Mouse (Mus musculus): ENCODE measurements around the gene Tmem39b. TPM values are rescaled to one million over a fixed set of nuclear protein-coding genes. Genes with fewer than 3 reads are reported as not detected.
A peak's percentile ranks its signal among the peaks of the same experiment; 100 is the strongest.

Gene Tmem39b
- polyA plus RNA-seq, 1 experiment from 2014 or later, result 28.7 TPM

DNA sequence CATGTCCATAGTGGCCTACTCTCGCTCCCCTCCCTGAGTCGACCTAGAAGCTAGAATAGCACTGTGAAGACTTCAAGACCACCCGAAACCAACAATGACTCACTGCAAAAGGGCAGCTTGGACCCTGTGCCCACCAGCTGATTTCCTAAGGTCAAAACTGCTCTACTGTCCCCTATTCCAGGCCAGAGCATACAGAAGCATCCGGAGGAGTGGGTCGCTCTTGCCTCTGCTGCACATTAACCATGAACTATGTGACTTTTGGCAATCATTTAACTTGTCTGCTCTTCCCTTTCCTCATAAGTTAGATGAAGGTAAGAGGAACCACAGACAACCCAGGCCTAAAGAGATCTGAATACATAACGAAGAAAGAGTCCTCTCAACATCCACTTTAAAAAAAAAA, 12.1 kb downstream of the Tmem39b start:
- no peak for TF ChIP-seq CTCF (IDR thresholded peaks at IDR 0.05; ENCODE audit: low read depth)
- Histone ChIP-seq H3K36me3 (ENCODE audit: insufficient read depth) (peaks cover 85% of the 10 kb centered on the region), H3K4me2 (no peak overlapping the region), H3K27me3 (ENCODE audit: insufficient read depth, low read length) (no peaks in the 10 kb centered on the region), H3K4me1 (ENCODE audit: insufficient read depth) (no peaks in the 10 kb centered on the region), H3K27ac (ENCODE audit: low read depth) (no peak overlapping the region), H3K9ac (no peak overlapping the region), H3K4me3 (ENCODE audit: low read depth, low read length) (no peak overlapping the region), H3K9me3 (ENCODE audit: low read depth, low read length) (no peaks in the 10 kb centered on the region)
- DNase-seq (no peak), ATAC-seq (ENCODE audit: insufficient read depth) (no peak)
- 88% methylated on average over 6 of the region's 6 CpGs for WGBS

DNA sequence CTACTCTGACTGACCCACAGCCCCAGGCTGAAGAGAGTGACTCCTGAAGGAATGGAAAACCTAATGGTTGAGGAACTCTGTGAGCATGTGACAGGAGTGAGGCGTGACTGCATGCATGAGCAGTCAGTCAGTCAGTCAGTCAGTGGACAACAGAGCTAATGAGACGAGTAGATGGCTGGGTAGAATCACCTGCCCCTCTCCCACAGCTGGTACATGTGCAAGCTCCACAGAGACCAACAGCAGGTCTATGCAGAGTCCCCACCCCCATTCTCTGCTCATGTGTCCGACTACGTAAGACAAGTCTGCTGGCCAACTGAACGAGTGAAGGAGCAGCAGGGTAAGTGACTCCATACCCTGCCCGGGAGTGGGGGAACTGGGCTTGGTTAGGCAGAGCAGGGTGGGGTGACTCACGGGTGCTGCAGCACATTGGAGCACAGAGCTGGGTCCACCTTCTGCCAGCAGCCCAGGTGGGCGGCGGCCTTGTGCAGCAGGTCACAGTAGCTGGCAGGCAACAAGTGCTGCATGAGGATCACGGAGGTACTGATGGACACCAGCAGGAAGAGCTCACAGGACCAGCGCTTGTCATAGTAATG, 12.6 kb downstream of the Tmem39b start:
- Histone ChIP-seq H3K9ac (no peak overlapping the region), H3K4me3 (ENCODE audit: low read depth, low read length) (no peak overlapping the region), H3K4me2 (no peak overlapping the region), H3K9me3 (ENCODE audit: low read depth, low read length) (no peaks in the 10 kb centered on the region), H3K27ac (ENCODE audit: low read depth) (no peak overlapping the region), H3K27me3 (ENCODE audit: insufficient read depth, low read length) (no peaks in the 10 kb centered on the region), H3K36me3 (ENCODE audit: insufficient read depth) (peaks cover 81% of the 10 kb centered on the region), H3K4me1 (ENCODE audit: insufficient read depth) (no peaks in the 10 kb centered on the region)
- DNase-seq (no peak), ATAC-seq (ENCODE audit: insufficient read depth) (no peak)
- 84% methylated on average over 11 of the region's 11 CpGs for WGBS
- no peak for TF ChIP-seq CTCF (IDR thresholded peaks at IDR 0.05; ENCODE audit: low read depth)

DNA sequence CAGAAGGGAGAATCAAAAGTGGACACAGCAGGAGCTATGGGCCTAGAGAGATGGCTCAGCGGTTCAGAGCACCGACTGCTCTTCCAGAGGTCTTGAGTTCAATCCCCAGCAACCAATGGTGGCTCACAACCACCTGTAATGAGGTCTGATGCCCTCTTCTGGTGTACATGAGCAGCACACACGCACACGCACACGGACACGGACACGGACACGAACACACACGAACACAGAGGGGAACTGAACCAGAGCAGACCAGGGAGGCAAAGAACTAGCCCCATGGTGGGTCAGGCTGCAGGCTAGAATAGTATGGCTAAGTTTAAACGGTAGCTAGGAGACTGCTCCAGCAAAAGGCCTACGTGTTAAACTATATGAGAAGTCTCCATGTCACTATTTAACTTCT, 14.8 kb downstream of the Tmem39b start:
- no peak for TF ChIP-seq CTCF (IDR thresholded peaks at IDR 0.05; ENCODE audit: low read depth)
- Histone ChIP-seq H3K4me3 (ENCODE audit: low read depth, low read length) (no peak overlapping the region), H3K4me2 (no peak overlapping the region), H3K4me1 (ENCODE audit: insufficient read depth) (no peaks in the 10 kb centered on the region), H3K27me3 (ENCODE audit: insufficient read depth, low read length) (no peaks in the 10 kb centered on the region), H3K36me3 (ENCODE audit: insufficient read depth) (peaks cover 87% of the 10 kb centered on the region), H3K27ac (ENCODE audit: low read depth) (no peak overlapping the region), H3K9me3 (ENCODE audit: low read depth, low read length) (no peaks in the 10 kb centered on the region), H3K9ac (no peak overlapping the region)
- ATAC-seq (ENCODE audit: insufficient read depth) (no peak), DNase-seq (no peak)
- WGBS, result 96% methylated on average over 11 of the region's 11 CpGs

DNA sequence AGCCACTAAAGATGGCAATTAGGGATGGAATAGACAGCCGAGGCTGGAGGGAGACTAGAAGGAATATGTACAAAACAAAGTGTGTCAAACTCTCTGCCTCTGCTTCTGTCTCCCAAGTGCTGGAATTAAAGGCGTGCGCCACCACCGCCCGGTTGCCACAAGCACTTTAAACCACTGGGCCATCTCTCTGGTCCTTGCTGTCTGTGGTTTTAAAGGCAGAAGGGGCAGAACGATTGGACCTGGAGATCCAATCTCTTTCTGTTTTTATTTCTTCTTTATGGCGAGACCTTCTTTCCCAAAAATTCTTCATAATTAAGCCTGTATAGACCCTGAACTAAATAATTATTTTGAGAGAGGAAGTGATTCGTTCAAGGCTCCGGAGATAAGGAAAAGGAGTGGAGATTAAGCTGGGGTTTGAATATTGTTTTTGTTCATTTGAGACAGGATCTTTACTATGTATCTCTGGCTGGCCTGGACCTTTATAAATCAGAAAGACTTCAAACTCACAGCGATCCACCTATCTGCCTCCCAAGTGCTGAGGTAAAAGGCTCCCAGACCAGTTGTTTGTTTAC, 23.7 kb downstream of the Tmem39b start:
- Histone ChIP-seq H3K9me3 (ENCODE audit: low read depth, low read length) (no peaks in the 10 kb centered on the region), H3K4me1 (ENCODE audit: insufficient read depth) (peaks cover 7% of the 10 kb centered on the region), H3K36me3 (ENCODE audit: insufficient read depth) (peaks cover 32% of the 10 kb centered on the region), H3K27ac (ENCODE audit: low read depth) (peak overlapping the region; percentile 94; the same call in 1 of the 2 replicates), H3K27me3 (ENCODE audit: insufficient read depth, low read length) (no peaks in the 10 kb centered on the region), H3K9ac (peak overlapping the region; percentile 96), H3K4me2 (peak overlapping the region; percentile 91), H3K4me3 (ENCODE audit: low read depth, low read length) (peak overlapping the region; percentile 87)
- ATAC-seq (ENCODE audit: insufficient read depth) (0 out of 2 replicates have a peak, but pooled peaks have one; percentile 1), DNase-seq (peak; percentile 1)
- 2% methylated on average over 10 of the region's 10 CpGs for WGBS
- TF ChIP-seq CTCF (IDR thresholded peaks at IDR 0.05; ENCODE audit: low read depth), result no peak

DNA sequence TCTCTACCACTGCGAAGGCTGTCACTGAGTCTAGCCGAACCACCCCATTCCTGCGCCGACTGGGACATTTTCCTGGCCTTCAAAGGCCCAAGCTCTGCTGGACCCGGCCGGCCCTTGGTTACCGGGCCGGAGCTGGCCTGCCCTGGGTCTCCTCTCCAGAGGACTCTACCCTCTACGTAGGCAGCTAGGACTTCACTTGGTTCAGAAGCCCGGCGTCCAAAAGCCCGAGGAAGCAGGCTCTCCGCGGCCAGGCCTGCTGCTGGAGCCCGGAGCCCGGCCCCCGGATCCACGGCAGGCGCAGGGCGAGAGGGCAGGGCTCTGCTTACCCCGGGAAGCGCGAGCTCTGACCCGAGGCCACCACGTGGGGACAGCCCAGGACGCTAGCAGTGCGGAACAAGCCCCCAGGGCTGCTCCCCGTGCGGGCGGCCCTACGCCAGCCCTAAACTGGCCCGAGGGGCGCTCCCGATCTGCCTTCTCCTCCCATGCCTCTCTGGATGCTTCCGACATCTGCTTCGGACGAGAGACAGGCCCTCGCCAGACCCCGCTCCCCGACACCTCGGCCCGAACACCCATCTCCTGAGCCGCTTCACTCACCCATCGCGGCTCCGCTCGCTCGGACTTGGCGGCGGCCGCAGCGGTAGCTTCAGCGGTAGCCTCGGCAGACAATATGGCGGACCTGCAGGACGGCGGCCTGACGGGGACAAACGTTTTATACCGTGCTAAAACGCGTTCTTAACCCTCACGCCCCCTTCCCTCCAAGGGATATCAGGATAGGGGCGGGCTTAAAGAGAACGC, 24.4 kb downstream of the Tmem39b start, which contains the start of gene Kpna6:
TSS of gene Kpna6 (minus strand) at position 685 of the 795 bp plus-strand sequence.
- Histone ChIP-seq H3K27ac (ENCODE audit: low read depth) (peak within 1 kb of the TSS; percentile 94), H3K4me2 (peak within 1 kb of the TSS; percentile 91), H3K27me3 (ENCODE audit: insufficient read depth, low read length) (no peaks in the 10 kb centered on the region), H3K4me3 (ENCODE audit: low read depth, low read length) (peak within 1 kb of the TSS; percentile 87), H3K4me1 (ENCODE audit: insufficient read depth) (peaks cover 7% of the 10 kb centered on the region), H3K36me3 (ENCODE audit: insufficient read depth) (peaks cover 26% of the 10 kb centered on the region), H3K9ac (peak within 1 kb of the TSS; percentile 96), H3K9me3 (ENCODE audit: low read depth, low read length) (no peaks in the 10 kb centered on the region)
- no peak for TF ChIP-seq CTCF (IDR thresholded peaks at IDR 0.05; ENCODE audit: low read depth)
- DNase-seq (peak; percentile 96), ATAC-seq (ENCODE audit: insufficient read depth) (peak; percentile 90)
- under 1% methylated on average over 61 of the region's 65 CpGs for WGBS

- 6% methylated on average over 12 of the region's 12 CpGs for WGBS
- ATAC-seq (ENCODE audit: insufficient read depth), result peak; percentile 63
- H3K9ac ChIP-seq, result peak overlapping the region; percentile 96
Measured at GRCm38 (mm10) chr4:129671491-129672082, 25.1 kb downstream of the Tmem39b start.

More at GRCm38 (mm10) chr4:129671491-129672082, 25.1 kb downstream of the Tmem39b start:
- TF ChIP-seq CTCF (IDR thresholded peaks at IDR 0.05; ENCODE audit: low read depth), result peak; percentile 87
- Histone ChIP-seq H3K36me3 (ENCODE audit: insufficient read depth) (peaks cover 23% of the 10 kb centered on the region), H3K4me2 (peak overlapping the region; percentile 91), H3K4me3 (ENCODE audit: low read depth, low read length) (peak overlapping the region; percentile 87), H3K9me3 (ENCODE audit: low read depth, low read length) (no peaks in the 10 kb centered on the region), H3K4me1 (ENCODE audit: insufficient read depth) (peaks cover 7% of the 10 kb centered on the region), H3K27me3 (ENCODE audit: insufficient read depth, low read length) (no peaks in the 10 kb centered on the region), H3K27ac (ENCODE audit: low read depth) (peak overlapping the region; percentile 94)
- DNase-seq, result peak; percentile 83

Data from lung, embryonic 14.5 days (tissue).